Mouse (Mus musculus): ENCODE measurements around the gene Diaph3. TPM values are rescaled to one million over a fixed set of nuclear protein-coding genes. Genes with fewer than 3 reads are reported as not detected.

Gene Diaph3
- polyA plus RNA-seq, 1 experiment from 2014 or later: 15.3 TPM

GRCm38 (mm10) chr14:86714088-86714690 lies 426.8 kb downstream of the Diaph3 start:
- ATAC-seq (ENCODE audit: insufficient number of reproducible peaks, insufficient read depth, low FRiP score, low read depth): no peak
- Histone ChIP-seq H3K4me2 (ENCODE audit: low read length) (no peak overlapping the region), H3K9ac (ENCODE audit: low read length) (no peak overlapping the region), H3K27ac (replicated peaks in 1 of 2; ENCODE audit: control insufficient read depth in 1 of 2, insufficient read depth in 1 of 2, low read depth in 2 of 2, low read length in 2 of 2) (no peak overlapping the region), H3K4me3 (ENCODE audit: control insufficient read depth in 1 of 2, insufficient read depth in 1 of 2, low read depth in 1 of 2, low read length in 2 of 2) (no peak overlapping the region), H3K9me3 (ENCODE audit: control insufficient read depth, low read length) (no peaks in the 10 kb centered on the region), H3K36me3 (ENCODE audit: control insufficient read depth, insufficient read depth, low read length) (no peaks in the 10 kb centered on the region), H3K4me1 (ENCODE audit: control insufficient read depth in 2 of 2, insufficient read depth in 2 of 2, low read length in 2 of 2) (no peaks in the 10 kb centered on the region), H3K27me3 (ENCODE audit: control insufficient read depth, insufficient read depth, low read length) (no peaks in the 10 kb centered on the region)
- 81% methylated on average over 2 of the region's 2 CpGs for WGBS

- Histone ChIP-seq H3K9me3 (ENCODE audit: control insufficient read depth, low read length) (no peaks in the 10 kb centered on the region), H3K4me3 (ENCODE audit: control insufficient read depth in 1 of 2, insufficient read depth in 1 of 2, low read depth in 1 of 2, low read length in 2 of 2) (no peak overlapping the region), H3K27ac (replicated peaks in 1 of 2; ENCODE audit: control insufficient read depth in 1 of 2, insufficient read depth in 1 of 2, low read depth in 2 of 2, low read length in 2 of 2) (no peak overlapping the region), H3K36me3 (ENCODE audit: control insufficient read depth, insufficient read depth, low read length) (no peaks in the 10 kb centered on the region), H3K4me1 (ENCODE audit: control insufficient read depth in 2 of 2, insufficient read depth in 2 of 2, low read length in 2 of 2) (no peaks in the 10 kb centered on the region), H3K9ac (ENCODE audit: low read length) (no peak overlapping the region), H3K4me2 (ENCODE audit: low read length) (no peak overlapping the region), H3K27me3 (ENCODE audit: control insufficient read depth, insufficient read depth, low read length) (no peaks in the 10 kb centered on the region)
- 75% methylated on average over 3 of the region's 3 CpGs for WGBS
- ATAC-seq (ENCODE audit: insufficient number of reproducible peaks, insufficient read depth, low FRiP score, low read depth): no peak
Measured at GRCm38 (mm10) chr14:86704080-86704479, 437.0 kb downstream of the Diaph3 start.

- H3K4me1 ChIP-seq (ENCODE audit: control insufficient read depth in 2 of 2, insufficient read depth in 2 of 2, low read length in 2 of 2): no peaks in the 10 kb centered on the region
- H3K36me3 ChIP-seq (ENCODE audit: control insufficient read depth, insufficient read depth, low read length): no peaks in the 10 kb centered on the region
- no peak overlapping the region for H3K4me3 ChIP-seq (ENCODE audit: control insufficient read depth in 1 of 2, insufficient read depth in 1 of 2, low read depth in 1 of 2, low read length in 2 of 2)
- no peak overlapping the region for H3K27ac ChIP-seq (replicated peaks in 1 of 2; ENCODE audit: control insufficient read depth in 1 of 2, insufficient read depth in 1 of 2, low read depth in 2 of 2, low read length in 2 of 2)
- no peak overlapping the region for H3K4me2 ChIP-seq (ENCODE audit: low read length)
- ATAC-seq (ENCODE audit: insufficient number of reproducible peaks, insufficient read depth, low FRiP score, low read depth): no peak
- H3K9ac ChIP-seq (ENCODE audit: low read length): no peak overlapping the region
- H3K27me3 ChIP-seq (ENCODE audit: control insufficient read depth, insufficient read depth, low read length): no peaks in the 10 kb centered on the region
- WGBS: 94% methylated on average over 4 of the region's 4 CpGs
- H3K9me3 ChIP-seq (ENCODE audit: control insufficient read depth, low read length): no peaks in the 10 kb centered on the region
Measured at GRCm38 (mm10) chr14:86701145-86701544, 439.9 kb downstream of the Diaph3 start.

- no peak for ATAC-seq (ENCODE audit: insufficient number of reproducible peaks, insufficient read depth, low FRiP score, low read depth)
- H3K27ac ChIP-seq (replicated peaks in 1 of 2; ENCODE audit: control insufficient read depth in 1 of 2, insufficient read depth in 1 of 2, low read depth in 2 of 2, low read length in 2 of 2): no peak overlapping the region
- H3K4me2 ChIP-seq (ENCODE audit: low read length): no peak overlapping the region
- H3K36me3 ChIP-seq (ENCODE audit: control insufficient read depth, insufficient read depth, low read length): no peaks in the 10 kb centered on the region
- no peak overlapping the region for H3K4me3 ChIP-seq (ENCODE audit: control insufficient read depth in 1 of 2, insufficient read depth in 1 of 2, low read depth in 1 of 2, low read length in 2 of 2)
- WGBS: 71% methylated on average over 1 of the region's 1 CpGs
- H3K4me1 ChIP-seq (ENCODE audit: control insufficient read depth in 2 of 2, insufficient read depth in 2 of 2, low read length in 2 of 2): no peaks in the 10 kb centered on the region
- no peaks in the 10 kb centered on the region for H3K27me3 ChIP-seq (ENCODE audit: control insufficient read depth, insufficient read depth, low read length)
- H3K9me3 ChIP-seq (ENCODE audit: control insufficient read depth, low read length): no peaks in the 10 kb centered on the region
- no peak overlapping the region for H3K9ac ChIP-seq (ENCODE audit: low read length)
Measured at GRCm38 (mm10) chr14:86697887-86698286, 443.1 kb downstream of the Diaph3 start.

- no peak overlapping the region for H3K4me3 ChIP-seq (ENCODE audit: control insufficient read depth in 1 of 2, insufficient read depth in 1 of 2, low read depth in 1 of 2, low read length in 2 of 2)
- no peaks in the 10 kb centered on the region for H3K36me3 ChIP-seq (ENCODE audit: control insufficient read depth, insufficient read depth, low read length)
- H3K9me3 ChIP-seq (ENCODE audit: control insufficient read depth, low read length): no peaks in the 10 kb centered on the region
- no peaks in the 10 kb centered on the region for H3K4me1 ChIP-seq (ENCODE audit: control insufficient read depth in 2 of 2, insufficient read depth in 2 of 2, low read length in 2 of 2)
- no peaks in the 10 kb centered on the region for H3K27me3 ChIP-seq (ENCODE audit: control insufficient read depth, insufficient read depth, low read length)
- no peak for ATAC-seq (ENCODE audit: insufficient number of reproducible peaks, insufficient read depth, low FRiP score, low read depth)
- no peak overlapping the region for H3K9ac ChIP-seq (ENCODE audit: low read length)
- H3K4me2 ChIP-seq (ENCODE audit: low read length): no peak overlapping the region
- WGBS: 94% methylated on average over 4 of the region's 4 CpGs
- H3K27ac ChIP-seq (replicated peaks in 1 of 2; ENCODE audit: control insufficient read depth in 1 of 2, insufficient read depth in 1 of 2, low read depth in 2 of 2, low read length in 2 of 2): no peak overlapping the region
Measured at GRCm38 (mm10) chr14:86692714-86693113, 448.3 kb downstream of the Diaph3 start.

GRCm38 (mm10) chr14:86691298-86691697 lies 449.7 kb downstream of the Diaph3 start:
- no peak overlapping the region for H3K4me3 ChIP-seq (ENCODE audit: control insufficient read depth in 1 of 2, insufficient read depth in 1 of 2, low read depth in 1 of 2, low read length in 2 of 2)
- no peak overlapping the region for H3K4me2 ChIP-seq (ENCODE audit: low read length)
- H3K9ac ChIP-seq (ENCODE audit: low read length): no peak overlapping the region
- H3K27ac ChIP-seq (replicated peaks in 1 of 2; ENCODE audit: control insufficient read depth in 1 of 2, insufficient read depth in 1 of 2, low read depth in 2 of 2, low read length in 2 of 2): no peak overlapping the region
- WGBS: 68% methylated on average over 5 of the region's 5 CpGs
- H3K9me3 ChIP-seq (ENCODE audit: control insufficient read depth, low read length): no peaks in the 10 kb centered on the region
- no peaks in the 10 kb centered on the region for H3K4me1 ChIP-seq (ENCODE audit: control insufficient read depth in 2 of 2, insufficient read depth in 2 of 2, low read length in 2 of 2)
- no peaks in the 10 kb centered on the region for H3K27me3 ChIP-seq (ENCODE audit: control insufficient read depth, insufficient read depth, low read length)
- no peaks in the 10 kb centered on the region for H3K36me3 ChIP-seq (ENCODE audit: control insufficient read depth, insufficient read depth, low read length)
- no peak for ATAC-seq (ENCODE audit: insufficient number of reproducible peaks, insufficient read depth, low FRiP score, low read depth)

GRCm38 (mm10) chr14:86684585-86685503 lies 456.2 kb downstream of the Diaph3 start:
- Histone ChIP-seq H3K4me3 (ENCODE audit: control insufficient read depth in 1 of 2, insufficient read depth in 1 of 2, low read depth in 1 of 2, low read length in 2 of 2) (no peak overlapping the region), H3K4me2 (ENCODE audit: low read length) (no peak overlapping the region), H3K9me3 (ENCODE audit: control insufficient read depth, low read length) (no peaks in the 10 kb centered on the region), H3K27me3 (ENCODE audit: control insufficient read depth, insufficient read depth, low read length) (no peaks in the 10 kb centered on the region), H3K4me1 (ENCODE audit: control insufficient read depth in 2 of 2, insufficient read depth in 2 of 2, low read length in 2 of 2) (peaks cover 2 to 7% of the 10 kb centered on the region in 2 experiments; a peak in 2 of 4 replicates), H3K9ac (ENCODE audit: low read length) (no peak overlapping the region), H3K27ac (replicated peaks in 1 of 2; ENCODE audit: control insufficient read depth in 1 of 2, insufficient read depth in 1 of 2, low read depth in 2 of 2, low read length in 2 of 2) (no peak overlapping the region), H3K36me3 (ENCODE audit: control insufficient read depth, insufficient read depth, low read length) (no peaks in the 10 kb centered on the region)
- WGBS: 42% methylated on average over 11 of the region's 11 CpGs
- ATAC-seq (ENCODE audit: insufficient number of reproducible peaks, insufficient read depth, low FRiP score, low read depth): no peak
